Mouse (Mus musculus) cortical plate, adult 2 months (tissue): ENCODE measurements around the gene Disp1. TPM values are rescaled to one million over a fixed set of nuclear protein-coding genes. Genes with fewer than 3 reads are reported as not detected.

ENCODE experiments used
- H3K27ac ChIP-seq: fragments of 200-500 bp; 2 replicates; pipeline ENCODE4 v1.5.1; 2012; ENCODE audit warnings: low read length, control low read depth, inconsistent platforms; ENCODE audit not compliant: insufficient read depth
- H3K4me1 ChIP-seq: fragments of 200-500 bp; 2 replicates; pipeline ENCODE4 v1.6.1; 2011; ENCODE audit warnings: low read length; ENCODE audit not compliant: control insufficient read depth, insufficient read depth
- H3K4me3 ChIP-seq: fragments of 200-500 bp; 2 replicates; pipeline ENCODE4 v1.5.1; 2011; ENCODE audit warnings: mild to moderate bottlenecking, low read length, control low read depth; ENCODE audit not compliant: insufficient read depth
- CTCF ChIP-seq: fragments of 200-500 bp; IDR thresholded peaks from 2 replicates; pipeline ENCODE4 v1.5.1; 2011; ENCODE audit warnings: mild to moderate bottlenecking, control low read depth, low read length; ENCODE audit not compliant: insufficient read depth; ENCODE audit errors: extremely low read depth
- POLR2A ChIP-seq: fragments of 200-500 bp; IDR thresholded peaks from 2 replicates; pipeline ENCODE4 v1.6.1; 2011; ENCODE audit warnings: mild to moderate bottlenecking, low read length, control low read depth; ENCODE audit not compliant: insufficient read depth; ENCODE audit errors: extremely low read depth
- polyA plus RNA-seq: library from polyadenylated mRNA; depleted of rRNA; stranded (reverse); fragments of >200 nt; gene quantifications from 2 replicates; pipeline ENCODE4 v1.2.3, GENCODE M21; 2012

Gene Disp1
- polyA plus RNA-seq, 1 experiment = 6.5 TPM

DNA sequence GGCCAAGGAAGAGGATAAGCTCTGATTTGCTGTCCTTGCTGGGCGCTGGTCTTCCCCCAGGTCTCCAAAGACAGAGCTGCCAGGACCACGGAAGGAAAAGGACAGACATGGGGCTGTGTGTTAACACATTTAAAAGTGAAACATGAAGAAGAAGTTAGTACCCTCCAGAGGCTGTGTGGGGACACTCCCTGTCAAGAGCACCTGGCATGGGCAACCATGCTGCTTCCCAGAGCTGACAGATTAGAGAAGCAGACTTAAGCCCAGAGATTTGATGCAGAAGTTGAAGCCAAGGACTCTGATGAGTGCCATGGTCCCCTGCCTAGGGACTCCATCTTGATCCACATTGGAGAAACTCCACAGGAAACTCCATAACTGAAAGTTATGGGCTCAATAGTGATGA lies 160.7 kb downstream of the Disp1 start:
- Histone ChIP-seq H3K4me3 (no peak overlapping the region), H3K27ac (no peak overlapping the region), H3K4me1 (no peaks in the 10 kb centered on the region)
- TF ChIP-seq CTCF (no peak), POLR2A (no peak)

DNA sequence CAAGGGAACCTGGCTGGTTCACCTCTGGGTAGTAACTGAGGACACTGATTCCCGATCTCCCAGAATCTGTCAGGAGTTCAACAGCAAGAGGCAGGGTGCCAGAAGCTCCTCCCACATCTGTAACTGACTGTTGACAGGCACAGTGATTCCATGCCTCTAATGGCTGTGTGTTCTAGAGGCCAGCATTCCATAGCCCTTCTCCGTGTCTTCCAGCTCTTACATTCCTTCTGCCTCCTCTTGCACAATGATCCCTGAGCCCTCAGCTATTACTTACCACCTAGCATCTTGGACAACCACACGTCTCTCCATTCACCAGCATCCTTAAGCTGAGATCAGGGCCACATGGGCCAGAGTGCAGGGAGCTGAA lies 165.1 kb downstream of the Disp1 start:
- Histone ChIP-seq H3K27ac (no peak overlapping the region), H3K4me1 (no peaks in the 10 kb centered on the region), H3K4me3 (no peak overlapping the region)
- TF ChIP-seq CTCF (no peak), POLR2A (no peak)

GRCm38 (mm10) chr1:183055608-183056288 lies 165.6 kb downstream of the Disp1 start:
- Histone ChIP-seq H3K27ac (no peak overlapping the region), H3K4me1 (no peaks in the 10 kb centered on the region), H3K4me3 (no peak overlapping the region)
- TF ChIP-seq POLR2A (no peak), CTCF (no peak)

DNA sequence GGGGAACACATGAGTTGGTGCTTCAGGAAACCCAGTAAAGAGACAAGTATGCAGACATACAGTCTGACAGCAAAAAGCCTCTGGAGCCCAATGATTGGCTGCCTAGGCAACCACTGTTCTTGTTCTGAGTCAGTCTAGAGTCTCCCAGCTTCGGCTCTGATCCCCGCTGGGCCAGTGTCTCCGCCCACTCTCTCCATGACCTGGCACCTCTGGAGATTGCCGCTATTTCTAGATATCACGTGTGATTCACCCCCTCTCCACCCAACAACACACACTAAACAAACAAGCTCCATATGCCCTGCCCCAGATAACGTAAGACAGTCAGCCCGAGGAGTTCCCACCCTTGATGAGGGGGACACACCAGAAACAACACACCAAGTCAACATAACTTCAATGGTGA lies 168.7 kb downstream of the Disp1 start:
- H3K27ac ChIP-seq = no peak overlapping the region
- TF ChIP-seq POLR2A (no peak), CTCF (no peak)
- no peak overlapping the region for H3K4me3 ChIP-seq
- H3K4me1 ChIP-seq = no peaks in the 10 kb centered on the region

- Histone ChIP-seq H3K4me3 (no peak overlapping the region), H3K4me1 (no peaks in the 10 kb centered on the region), H3K27ac (no peak overlapping the region)
- TF ChIP-seq POLR2A (no peak), CTCF (no peak)
Measured at GRCm38 (mm10) chr1:183049295-183049694, 172.0 kb downstream of the Disp1 start.

DNA sequence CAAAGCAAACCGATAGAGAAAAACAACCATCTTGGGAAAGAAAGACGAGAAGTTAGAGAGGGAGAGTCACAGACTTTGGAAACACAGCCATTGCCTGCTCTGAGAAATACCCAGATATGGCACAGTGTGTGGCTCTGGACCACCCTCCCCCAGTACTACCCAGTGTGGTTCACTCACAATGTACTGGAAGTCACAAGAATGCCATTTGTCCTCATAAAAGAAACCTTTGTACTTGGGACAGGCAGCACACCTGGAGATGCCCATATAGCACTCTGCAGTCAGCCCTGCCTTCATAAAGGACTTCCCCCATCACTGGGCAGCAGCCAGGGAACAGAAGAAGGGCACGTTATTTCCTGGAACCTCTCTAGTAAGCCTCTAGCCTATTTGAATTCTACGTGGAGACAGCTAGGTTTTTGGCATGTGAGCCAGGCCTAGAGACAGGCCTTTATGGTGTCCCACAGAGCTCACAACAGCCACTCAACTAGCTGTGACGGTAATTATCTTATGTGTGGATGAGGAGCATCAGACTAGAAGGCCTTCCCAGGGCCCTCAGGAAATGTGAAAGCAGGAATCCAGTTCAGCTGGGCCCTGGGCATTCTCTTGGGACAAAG lies 173.3 kb downstream of the Disp1 start:
- no peak overlapping the region for H3K27ac ChIP-seq
- TF ChIP-seq CTCF (no peak), POLR2A (no peak)
- no peaks in the 10 kb centered on the region for H3K4me1 ChIP-seq
- no peak overlapping the region for H3K4me3 ChIP-seq

- H3K27ac ChIP-seq = no peak overlapping the region
- no peak overlapping the region for H3K4me3 ChIP-seq
- H3K4me1 ChIP-seq = no peaks in the 10 kb centered on the region
- TF ChIP-seq POLR2A = no peak
- TF ChIP-seq CTCF = no peak
Measured at GRCm38 (mm10) chr1:183047191-183047912, 174.0 kb downstream of the Disp1 start.

GRCm38 (mm10) chr1:183046081-183046480 lies 175.2 kb downstream of the Disp1 start:
- Histone ChIP-seq H3K27ac (no peak overlapping the region), H3K4me3 (no peak overlapping the region), H3K4me1 (no peaks in the 10 kb centered on the region)
- TF ChIP-seq CTCF = no peak
- no peak for TF ChIP-seq POLR2A

GRCm38 (mm10) chr1:183043161-183043812 lies 178.0 kb downstream of the Disp1 start:
- TF ChIP-seq POLR2A = no peak
- Histone ChIP-seq H3K27ac (no peak overlapping the region), H3K4me3 (no peak overlapping the region), H3K4me1 (no peaks in the 10 kb centered on the region)
